Mouse (Mus musculus): Measurements from ENCODE around the gene Hyal1. TPM values are rescaled to one million over a fixed set of nuclear protein-coding genes. Genes with fewer than 3 reads are reported as not detected.
A peak's percentile ranks its signal among the peaks of the same experiment; 100 is the strongest.

Hyal1 gene
- 1 to 10 TPM; 3.4 to 4.7 TPM for total RNA-seq (2021)

DNA sequence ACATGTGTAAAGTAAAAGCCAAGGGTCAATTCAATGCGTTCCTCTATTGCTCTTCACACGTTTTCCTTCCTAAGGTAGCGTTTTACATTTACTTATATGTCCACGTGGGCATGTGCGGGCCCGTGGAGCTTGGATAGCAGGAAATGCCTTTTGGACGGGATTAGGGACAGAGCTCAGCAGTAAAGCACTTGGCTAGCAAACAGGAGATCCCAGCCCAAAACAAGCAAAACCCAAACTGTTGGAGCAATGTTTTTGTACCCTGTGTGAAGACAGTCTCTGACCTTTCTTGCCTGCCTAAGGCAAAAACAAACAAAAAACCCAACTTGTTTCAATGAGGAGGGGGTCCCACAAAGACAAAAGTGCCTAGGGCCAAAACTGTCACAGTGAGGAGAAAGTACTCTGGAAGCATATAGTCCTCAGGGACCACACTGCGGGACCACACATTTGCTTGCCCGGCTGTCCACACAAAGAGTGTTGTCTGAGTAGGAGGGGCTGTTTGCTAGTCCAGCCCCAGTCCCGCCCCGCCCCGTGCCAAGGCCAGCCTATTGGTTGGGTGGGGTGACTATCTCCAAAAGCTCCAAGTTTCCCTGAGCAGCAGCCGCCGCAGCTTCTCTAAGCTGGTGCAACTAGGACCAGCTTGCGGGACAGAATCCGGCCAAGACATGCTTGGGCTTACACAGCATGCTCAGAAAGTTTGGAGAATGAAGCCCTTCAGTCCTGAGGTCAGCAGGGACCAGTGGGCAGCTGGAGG is at the start of gene Hyal1:
Hyal1 (plus strand) TSS at position 571 of the 751 bp plus-strand sequence.
- DNase-seq, result peak; percentile 88

DNA sequence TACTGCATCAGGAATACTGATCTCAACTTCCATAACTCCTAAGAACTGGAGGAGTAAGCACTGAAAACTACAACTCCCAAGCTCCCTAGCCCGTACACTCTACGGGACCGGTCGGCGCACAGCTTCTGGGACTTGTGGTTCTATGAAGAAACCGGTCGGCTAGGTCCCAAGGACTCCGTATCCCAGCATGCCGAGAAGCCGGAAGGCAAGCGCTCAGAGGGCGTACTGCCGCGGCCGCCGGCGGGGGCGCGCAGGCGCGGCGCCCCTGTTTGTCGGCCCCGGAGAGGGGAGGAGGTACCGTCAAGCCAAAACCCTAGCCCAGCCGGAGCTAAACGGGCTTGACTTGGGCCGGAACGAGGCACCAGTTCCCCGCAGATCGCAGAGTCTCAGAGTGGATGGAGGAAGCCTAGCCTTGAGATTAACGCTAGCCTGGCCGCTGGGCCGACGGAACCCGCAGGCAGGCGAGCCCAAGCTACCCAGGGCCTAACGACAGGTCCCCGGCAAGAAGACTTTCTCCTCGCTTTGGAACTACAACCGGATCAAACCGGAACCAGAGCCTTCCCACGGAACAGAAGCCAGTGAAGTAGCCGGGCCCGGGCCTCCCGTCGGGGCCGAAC is 42.8 kb upstream of the Hyal1 start, which contains the start of gene Tmem115:
Tmem115 (plus strand) TSS at position 155 of the 617 bp plus-strand sequence.
- DNase-seq, result peak; percentile 92

DNA sequence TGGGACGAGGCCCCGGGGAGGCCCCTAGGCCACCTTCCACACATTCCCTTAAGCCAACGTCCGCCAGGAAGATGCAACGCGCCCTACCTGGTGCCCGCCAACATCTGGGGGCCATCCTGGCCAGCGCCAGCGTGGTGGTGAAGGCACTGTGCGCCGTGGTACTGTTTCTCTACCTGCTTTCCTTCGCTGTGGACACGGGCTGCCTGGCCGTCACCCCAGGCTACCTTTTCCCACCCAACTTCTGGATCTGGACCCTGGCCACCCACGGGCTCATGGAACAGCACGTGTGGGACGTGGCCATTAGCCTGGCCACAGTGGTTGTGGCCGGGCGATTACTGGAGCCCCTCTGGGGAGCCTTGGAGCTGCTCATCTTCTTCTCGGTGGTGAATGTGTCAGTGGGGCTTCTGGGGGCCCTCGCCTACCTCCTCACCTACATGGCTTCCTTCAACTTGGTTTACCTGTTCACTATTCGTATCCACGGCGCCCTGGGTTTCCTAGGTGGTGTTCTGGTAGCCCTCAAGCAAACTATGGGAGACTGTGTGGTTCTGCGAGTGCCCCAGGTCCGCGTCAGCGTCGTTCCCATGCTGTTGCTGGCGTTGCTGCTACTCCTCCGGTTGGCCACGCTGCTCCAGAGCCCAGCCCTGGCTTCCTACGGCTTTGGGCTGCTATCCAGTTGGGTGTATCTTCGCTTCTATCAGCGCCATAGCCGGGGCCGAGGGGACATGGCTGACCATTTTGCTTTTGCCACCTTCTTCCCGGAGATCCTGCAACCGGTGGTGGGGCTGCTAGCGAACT is 42.1 kb upstream of the Hyal1 start:
- peak; percentile 45 for DNase-seq

DNA sequence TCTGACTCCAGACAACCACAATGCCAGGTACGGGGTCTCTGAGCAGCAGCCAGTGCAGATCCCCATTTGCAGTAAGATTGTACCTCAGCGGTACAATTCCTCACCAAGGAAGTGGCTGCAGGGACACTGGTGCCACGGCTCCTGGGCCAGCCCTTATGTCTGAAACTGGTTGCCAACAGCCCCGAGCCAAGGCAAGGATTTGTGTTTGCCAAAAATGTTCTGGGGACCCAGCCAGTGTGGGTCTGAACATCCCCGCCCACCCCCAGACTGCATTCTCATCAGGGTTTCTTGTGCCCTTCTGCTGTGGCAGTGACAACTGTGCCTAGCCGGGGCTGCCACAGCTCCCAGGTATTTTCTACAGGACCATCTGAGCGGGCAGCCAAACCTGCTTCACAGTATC is 38.5 kb upstream of the Hyal1 start:
- DNase-seq, result no peak

DNA sequence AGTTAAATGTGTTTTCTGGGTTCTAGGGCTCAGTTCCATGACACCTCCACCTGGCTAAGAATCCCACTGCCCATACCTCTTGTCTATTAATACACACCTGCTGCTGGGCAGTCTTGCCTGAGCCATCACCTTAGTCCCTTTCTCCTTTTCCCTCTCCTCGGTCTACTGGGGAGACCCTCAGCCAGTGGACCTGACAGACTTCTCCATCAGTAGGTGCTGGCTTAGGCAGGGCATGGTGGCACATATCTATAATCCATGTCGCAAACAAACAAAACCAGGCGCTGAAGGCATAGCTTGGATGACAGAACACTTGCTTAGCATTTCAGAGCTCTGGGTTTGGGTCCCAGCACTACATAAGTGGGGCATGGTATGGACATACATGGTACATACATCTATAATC is 38.0 kb upstream of the Hyal1 start:
- DNase-seq, result no peak

DNA sequence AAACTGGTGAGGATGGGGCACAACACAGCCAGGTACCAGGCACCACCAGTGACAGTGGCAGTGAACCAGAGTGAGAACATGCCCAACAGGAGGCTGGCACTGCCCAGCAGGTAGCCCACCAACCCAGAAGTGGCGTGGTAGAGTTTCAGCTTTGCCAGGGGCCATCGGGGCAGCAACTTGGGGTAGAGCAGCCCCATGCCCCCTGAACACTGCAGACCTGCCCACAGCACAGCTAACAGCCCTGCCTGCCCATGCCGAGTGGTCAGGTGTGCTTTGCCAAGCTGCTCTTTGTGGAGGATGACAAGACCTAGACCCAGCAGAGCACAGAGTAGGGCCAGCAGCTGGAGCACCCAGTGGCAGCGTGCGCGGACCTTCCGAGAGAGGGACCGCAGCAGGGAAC is 36.8 kb upstream of the Hyal1 start:
- no peak for DNase-seq

DNA sequence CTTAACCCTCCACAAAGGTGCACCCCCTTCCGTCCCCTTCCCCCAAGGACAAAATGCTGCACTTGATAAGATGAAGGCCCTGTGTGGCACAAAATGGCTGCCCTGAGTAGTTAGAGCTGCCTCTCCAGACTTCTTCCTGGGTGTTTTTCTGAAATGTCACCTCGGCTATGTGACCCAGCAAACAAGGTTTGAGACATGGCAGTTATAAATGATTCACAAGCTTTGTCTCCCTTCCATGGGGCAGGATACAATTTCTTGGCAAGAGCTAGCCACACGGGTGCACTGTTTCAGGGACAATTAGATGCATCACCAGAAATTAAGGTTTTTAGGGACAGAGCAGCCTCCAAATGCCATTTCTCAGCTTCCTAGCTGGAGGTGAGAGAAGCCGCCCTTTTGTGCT is 36.3 kb upstream of the Hyal1 start:
- no peak for DNase-seq

DNA sequence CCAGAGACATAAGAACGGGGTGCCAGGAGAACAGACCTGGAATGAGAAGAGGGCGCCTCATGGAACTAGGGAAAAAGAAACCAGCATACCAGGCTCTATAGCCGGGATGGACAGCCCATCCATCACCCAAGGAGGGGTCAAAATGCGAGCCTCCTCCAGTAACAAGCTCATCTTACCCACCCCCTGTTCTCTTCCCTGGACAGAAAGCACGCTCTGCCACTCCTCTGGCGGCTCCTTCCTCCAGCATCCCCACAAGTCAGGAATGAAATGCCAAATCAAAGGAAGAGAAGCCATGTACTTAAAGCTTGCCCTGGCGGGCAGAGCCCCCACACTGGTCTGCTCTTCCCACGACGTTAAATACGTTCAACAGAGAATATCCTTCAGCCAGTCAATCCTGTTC is 35.7 kb upstream of the Hyal1 start:
- no peak for DNase-seq

DNA sequence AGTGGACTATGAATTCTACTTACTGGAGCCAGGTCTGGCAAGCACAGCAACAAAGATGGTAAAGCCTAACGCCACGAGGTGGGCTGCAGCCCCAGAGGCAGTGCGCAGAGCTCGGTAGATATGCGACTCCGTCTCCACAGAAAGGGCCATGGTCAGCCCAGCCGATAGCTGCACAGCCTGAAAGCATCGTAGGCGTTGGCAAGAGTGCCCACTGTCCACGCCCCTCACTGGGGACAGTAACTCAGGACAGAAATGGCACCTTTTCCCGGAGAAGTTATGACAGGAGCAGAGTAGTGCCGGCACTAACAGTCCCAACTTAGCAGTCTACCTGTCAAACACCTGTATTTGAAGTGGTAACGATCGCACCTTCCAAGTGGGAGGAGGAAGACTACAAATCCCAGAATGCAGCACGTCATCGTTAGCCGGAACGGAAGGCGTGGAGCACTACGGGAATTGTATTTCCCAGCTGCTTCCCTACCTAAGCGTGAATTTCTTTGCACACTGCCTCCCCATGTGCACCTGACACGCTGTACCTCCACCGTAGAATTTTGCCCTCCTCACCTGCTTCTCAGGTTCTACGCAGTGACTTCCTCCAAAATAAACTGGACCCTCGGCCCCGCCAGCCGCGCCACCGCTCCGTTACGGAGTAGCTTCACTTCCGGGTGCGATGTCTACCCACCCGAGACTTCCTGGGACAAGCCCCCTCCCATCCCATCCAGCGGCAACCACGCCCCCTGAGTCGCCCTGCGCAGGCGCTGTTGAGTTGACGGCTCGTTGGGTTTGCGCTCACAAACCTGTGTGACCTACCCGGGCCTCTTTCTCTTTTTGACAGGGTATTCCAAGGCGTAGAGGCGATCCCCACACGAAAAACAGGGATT is 35.0 kb upstream of the Hyal1 start, which contains the start of the genes Cyb561d2 and Nprl2:
Cyb561d2 (minus strand) TSS at position 720 of the 878 bp plus-strand sequence.
Nprl2 (plus strand) TSS at position 753 of the 878 bp plus-strand sequence.
- DNase-seq, result peak; percentile 96

DNA sequence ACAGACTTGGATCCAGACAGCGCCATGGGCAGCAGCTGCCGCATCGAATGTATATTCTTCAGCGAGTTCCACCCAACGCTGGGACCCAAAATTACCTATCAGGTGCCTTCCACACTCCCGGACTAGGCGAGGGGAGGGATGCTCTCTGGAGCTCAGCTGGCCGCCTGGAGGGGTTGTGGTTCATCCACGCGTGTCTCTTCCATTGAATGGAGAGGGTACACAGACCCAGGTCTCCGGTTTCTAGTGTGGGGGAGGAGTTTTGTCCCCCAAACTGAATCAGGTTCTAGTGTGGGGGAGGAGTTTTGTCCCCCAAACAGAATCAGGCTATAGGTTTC is 34.4 kb upstream of the Hyal1 start:
- no peak for DNase-seq

DNA sequence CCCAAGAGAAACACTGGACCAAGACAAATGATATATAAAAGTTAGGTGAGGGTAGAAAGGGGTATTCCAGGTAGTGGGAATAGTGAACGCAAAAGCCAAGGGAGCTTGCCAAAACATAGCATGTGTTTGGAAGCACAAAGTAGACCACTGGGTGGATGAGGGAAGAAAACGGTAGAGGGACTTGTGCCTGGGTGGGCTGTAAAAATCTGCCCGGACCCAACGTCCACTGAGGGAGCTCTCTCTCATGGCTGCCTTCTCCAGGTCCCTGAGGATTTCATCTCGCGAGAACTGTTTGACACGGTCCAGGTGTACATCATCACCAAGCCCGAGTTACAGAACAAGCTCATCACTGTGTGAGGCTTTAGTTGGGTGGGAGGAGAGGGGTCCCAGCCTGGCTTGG is 34.0 kb upstream of the Hyal1 start:
- no peak for DNase-seq

DNA sequence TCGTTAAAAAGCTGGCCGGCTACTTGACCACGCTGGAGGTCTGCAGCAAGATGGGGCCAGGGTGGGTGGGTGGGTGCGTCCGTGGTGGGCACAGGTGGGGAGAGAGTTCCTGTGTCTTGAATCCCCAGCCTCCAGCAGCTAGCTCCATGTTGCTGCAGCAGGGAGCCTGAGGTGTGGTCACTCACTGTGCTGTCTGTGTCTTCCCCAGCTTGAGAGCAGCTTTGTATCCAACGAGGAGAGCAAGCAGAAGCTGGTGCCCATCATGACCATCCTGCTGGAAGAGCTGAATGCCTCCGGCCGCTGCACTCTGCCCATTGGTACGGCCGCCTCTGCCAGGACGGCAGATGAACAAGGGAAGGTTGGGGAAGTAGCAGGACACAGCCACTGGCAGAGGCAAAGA is 33.4 kb upstream of the Hyal1 start:
- no peak for DNase-seq

DNA sequence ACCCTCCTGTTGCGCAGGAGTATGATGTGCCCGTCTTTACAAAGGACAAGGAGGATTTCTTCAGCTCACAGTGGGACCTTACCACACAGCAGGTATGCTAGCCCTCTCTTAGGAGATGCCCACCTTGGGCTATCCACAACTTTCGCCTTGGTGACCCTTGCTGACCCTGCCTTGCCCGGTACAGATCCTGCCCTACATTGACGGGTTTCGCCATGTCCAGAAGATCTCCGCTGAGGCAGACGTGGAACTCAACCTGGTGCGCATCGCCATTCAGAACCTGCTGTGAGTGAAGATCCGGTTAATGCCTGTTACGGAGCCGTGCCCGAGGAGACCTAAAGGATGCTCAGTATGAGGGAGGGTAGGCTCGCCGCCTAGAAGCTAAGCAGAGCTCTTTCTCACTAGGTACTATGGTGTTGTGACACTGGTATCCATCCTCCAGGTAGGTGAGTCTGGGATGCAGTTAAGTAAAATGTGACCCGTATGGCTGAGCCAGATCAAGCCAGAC is 32.5 kb upstream of the Hyal1 start:
- no peak for DNase-seq

DNA sequence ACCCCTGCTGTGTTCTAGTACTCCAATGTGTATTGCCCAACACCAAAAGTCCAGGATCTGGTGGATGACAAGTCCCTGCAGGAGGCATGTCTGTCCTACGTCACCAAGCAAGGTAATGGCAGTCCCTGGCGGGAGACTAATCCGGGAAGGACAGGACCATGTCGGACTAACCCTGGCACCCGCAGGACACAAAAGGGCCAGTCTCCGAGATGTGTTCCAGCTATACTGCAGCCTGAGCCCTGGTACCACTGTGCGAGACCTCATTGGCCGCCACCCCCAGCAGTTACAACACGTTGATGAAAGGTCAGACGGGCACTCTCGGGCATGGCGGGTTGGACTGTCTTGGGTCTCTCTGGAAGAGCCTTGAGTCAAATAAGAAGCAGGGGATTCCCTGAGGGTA is 32.0 kb upstream of the Hyal1 start:
- no peak for DNase-seq

DNA sequence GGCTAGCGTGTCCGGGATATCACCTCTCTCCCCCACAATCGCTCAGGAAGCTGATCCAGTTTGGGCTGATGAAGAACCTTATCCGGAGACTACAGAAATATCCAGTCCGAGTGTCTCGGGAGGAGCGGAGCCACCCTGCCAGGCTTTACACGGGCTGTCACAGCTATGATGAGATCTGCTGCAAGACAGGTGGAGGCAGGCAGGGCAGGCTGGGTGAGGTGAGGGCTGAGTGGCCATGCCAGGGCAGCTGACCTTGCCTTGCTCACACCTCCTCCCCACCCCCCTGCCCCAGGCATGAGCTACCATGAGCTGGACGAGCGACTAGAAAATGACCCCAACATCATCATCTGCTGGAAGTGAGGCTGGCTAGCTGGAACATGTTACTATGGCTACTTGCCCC is 31.5 kb upstream of the Hyal1 start:
- no peak for DNase-seq

DNA sequence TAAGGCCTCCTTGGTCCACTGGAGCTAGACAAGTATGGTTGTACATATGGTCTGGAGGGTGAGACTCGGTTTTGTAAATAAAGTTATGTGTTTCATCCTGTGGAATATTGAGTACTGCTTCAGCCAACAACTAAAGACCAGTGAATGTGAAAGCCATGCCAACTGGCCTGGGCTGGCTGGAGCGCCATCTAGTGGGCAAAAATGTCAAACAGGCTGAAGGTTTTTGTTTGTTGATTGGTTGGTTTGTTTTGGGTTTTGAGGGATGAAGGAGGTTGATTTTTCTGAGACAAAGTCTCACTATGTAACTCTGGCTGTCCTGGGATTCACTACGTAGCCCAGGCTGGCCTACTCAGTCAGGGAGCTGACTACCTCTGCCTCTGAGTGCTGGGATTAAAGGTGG is 31.1 kb upstream of the Hyal1 start:
- peak; percentile 87 for DNase-seq

DNA sequence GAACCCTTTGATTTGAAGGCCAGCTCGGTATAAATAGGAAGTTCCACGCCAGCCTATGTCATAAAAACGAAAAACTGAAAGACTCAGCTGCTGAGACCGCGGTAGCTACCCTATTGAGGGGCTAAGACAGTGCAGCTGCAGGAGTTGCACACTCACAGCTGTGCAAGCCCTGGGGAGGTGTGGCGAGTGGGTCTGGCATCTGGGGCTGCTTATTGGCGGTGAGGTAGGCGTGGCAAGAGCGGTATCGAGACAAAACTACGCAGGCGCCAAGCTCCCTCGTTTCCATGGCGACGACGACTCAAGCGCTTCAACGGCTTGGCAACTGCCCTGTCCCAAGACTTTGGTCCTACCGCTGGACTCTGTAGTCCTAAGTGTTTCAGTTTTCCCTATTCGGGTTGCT is 29.7 kb upstream of the Hyal1 start, which contains the start of gene Zmynd10:
Zmynd10 (plus strand) TSS at position 273 of the 400 bp plus-strand sequence.
- peak; percentile 92 for DNase-seq

DNA sequence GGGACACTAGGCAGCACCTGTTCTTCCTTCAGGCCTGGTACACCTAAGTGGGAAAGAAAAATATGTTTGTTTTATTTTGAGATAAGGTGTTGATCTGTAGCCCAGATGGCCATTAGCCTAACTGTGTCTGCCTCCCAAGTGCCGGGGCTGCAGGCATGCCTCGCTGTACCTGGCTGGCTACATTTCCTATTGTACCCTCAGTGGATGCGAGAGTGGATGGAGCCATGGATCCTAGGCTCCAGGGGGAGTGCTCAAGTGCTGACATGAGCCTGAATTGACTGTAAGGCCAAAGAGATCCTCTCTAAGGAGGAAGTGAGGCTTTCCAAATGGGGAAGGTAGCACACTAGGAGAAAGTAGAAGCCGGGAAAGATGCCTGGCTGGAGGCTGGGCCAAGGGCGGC is 28.8 kb upstream of the Hyal1 start:
- DNase-seq, result no peak

DNA sequence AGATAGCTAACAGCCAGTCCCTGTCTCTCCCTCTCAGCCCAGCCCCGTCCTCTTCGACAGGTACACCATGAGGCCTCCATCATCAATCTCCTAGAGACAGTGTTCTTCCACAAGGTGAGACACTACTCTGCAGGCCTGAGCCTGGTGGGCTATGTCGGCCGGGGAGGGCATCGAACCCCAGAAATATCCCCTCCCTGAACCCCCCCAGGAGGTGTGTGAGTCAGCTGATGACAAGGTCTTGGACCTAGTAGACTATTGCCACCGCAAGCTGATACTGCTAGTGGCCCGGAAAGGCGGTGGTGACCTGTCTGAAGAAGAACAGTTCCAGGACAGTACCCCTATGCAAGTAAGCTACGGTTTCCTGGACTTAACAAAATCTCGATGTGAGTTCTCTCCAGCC is 27.9 kb upstream of the Hyal1 start:
- no peak for DNase-seq

DNA sequence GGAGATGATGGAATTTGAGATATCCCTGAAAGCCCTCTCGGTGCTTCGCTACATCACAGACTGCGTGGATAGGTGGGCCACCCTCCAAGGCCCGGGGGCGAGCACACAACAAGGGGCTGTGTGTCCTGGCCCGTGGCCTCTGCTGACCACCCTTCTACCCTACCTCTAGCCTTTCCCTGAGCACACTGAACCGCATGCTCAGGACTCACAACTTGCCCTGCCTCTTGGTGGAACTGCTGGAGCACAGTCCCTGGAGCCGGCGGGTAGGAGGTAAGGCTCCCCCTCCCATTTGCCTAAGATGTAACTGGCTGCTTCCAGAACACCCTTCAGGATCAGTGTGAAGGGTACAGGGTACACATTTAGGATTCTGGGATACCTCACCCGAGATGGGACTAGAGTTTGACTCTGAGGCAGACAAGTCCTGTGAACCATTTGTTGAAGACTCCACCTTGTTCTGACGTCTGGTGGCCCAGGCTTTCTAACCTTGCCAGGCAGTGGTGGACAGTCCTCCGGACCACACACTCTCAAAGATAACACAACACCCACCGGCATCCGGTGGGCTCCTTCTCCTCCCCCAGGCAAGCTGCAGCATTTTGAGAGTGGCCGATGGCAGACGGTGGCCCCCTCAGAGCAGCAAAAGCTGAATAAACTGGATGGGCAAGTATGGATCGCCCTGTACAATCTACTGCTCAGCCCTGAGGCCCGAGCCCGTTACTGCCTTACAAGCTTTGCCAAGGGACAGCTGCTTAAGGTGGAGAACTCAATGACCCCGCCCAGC is 27.2 kb upstream of the Hyal1 start:
- no peak for DNase-seq

DNA sequence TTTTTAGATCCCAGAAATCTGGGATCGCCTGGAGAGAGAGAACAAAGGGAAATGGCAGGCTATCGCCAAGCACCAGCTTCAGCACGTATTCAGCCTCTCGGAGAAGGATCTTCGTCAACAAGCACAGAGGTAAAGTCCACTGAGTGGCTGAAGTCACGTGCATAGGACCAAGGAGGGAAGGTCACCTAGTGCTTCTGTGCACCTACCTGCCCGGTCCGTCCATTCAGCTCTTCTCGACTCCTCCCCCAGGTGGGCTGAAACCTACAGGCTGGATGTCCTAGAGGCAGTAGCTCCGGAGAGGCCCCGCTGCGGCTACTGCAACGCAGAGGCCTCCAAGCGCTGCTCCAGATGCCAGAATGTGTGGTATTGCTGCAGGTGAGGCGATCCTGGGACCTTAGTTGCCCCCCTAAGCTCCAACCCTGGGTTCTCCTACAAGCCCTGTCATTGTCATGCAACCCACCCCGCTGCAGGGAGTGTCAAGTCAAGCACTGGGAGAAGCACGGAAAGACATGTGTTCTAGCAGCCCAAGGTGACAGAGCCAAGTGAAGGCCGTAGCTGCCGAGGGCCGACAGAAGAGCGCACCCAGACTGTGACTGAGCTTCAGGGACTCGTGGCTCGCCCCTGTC is 26.1 kb upstream of the Hyal1 start:
- DNase-seq, result no peak

Measured in heart, postnatal 4 days (tissue).